Mouse (Mus musculus) activated CD4-positive, CD25-positive, alpha-beta regulatory T cell, adult 4 months (primary cell): ENCODE measurements around the gene Hbb-bh2. TPM values are rescaled to one million over a fixed set of nuclear protein-coding genes. Genes with fewer than 3 reads are reported as not detected.
"Not testable (repeated sequence)": the region's sequence is repeated elsewhere in the genome, so short reads cannot be mapped to it uniquely, and the experiment has no call there.

Source experiments
- ATAC-seq: one replicate; pipeline ENCODE4 v1.8.0; 2017
- polyA plus RNA-seq, 2 experiments: library from polyadenylated mRNA; unstranded; fragments of 100-300 nt; shearing (Covaris generic); gene quantifications; one replicate each; pipeline ENCODE4 v1.2.1; 2017

Hbb-bh2 gene
- polyA plus RNA-seq, 2 experiments from 2014 or later = not detected

DNA sequence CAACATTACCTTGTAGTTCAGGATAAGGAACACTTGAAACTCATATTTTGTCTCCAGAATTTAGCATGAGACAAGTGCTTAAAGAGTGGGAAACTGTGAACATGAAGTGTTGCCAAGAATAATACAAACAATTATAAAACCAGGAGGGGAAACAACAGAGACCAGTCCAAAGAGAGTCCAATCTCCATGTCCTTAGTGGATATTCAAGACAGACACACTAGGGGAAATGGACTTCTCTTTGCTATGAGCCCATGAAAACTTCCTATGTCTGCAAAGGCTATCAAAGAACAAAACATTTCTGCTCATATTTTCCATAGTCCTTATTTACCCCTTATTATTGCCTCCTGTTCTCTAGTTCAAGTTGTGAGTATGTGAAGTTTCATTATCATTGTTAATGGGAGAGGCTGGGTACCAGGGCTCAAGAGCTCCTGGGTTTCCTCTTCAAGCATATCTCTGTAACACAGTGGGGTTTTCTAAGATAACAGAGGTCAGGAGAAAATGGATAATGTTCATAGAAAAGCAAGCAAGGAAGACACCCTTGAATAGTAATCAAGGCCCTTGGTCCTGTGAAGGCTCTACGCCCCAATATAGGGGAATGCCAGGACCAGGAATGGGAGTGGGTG lies 29.0 kb downstream of the Hbb-bh2 start:
- ATAC-seq = no peak

GRCm38 (mm10) chr7:103810746-103811145 lies 29.6 kb downstream of the Hbb-bh2 start:
- ATAC-seq = no peak

DNA sequence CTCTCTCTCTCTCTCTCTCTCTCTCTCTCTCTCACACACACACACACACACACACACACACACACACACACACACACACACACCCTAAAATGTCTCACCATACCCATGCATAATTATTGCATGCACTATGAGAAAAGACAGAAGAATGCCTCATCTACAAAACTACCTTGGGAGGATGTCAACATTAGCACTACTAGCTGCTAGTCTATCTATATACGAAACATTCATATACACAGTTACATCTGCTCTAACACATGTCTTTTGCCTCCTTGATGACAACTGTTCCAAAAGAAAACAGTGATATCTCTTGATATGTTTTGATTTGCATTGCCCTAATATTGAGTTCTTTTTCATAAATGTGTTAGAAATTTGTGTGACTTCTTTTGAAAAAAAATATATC lies 30.0 kb downstream of the Hbb-bh2 start:
- ATAC-seq = no peak

- no peak for ATAC-seq
Observed at GRCm38 (mm10) chr7:103809801-103810155, 30.5 kb downstream of the Hbb-bh2 start.

DNA sequence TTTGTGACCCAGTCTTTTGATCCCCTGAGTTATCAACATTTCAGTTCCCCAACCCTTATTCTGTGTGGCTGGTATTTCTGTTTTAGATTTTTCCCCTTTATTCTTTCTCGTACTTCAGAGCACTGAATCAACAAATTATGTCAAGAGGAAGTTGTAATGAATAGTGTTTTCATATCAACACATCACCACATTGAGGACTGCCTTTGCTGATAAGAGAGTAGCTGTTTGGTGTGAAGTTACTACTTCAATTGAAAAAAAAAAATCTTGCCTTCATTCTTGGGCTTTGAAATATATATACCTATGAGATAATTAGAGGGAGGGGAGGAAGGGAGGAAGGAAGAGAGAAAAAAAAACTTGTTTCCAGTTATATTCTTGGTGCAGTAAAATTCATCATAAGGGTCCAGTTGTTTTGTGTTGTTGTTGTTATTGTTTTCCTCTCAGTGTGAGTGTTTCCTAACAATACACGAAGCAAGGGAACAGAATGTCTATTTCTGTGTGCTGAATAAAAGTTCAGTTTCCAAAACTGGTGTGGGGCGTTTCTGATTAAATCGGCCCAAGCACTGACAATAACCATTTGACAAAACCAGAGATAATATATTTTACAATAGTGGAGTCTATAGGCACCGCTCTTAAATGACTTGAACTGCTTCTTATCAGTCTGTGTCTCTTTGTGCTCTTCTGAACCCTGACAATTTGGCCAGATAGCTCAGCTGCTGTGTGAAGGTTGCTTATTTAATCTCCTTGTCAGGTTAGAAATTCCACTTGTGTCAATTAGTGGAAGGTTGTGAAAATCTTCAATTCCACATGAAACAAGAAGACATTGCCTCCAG lies 31.1 kb downstream of the Hbb-bh2 start:
- no peak for ATAC-seq

GRCm38 (mm10) chr7:103808120-103808519 lies 32.2 kb downstream of the Hbb-bh2 start:
- not testable (repeated sequence) for ATAC-seq

DNA sequence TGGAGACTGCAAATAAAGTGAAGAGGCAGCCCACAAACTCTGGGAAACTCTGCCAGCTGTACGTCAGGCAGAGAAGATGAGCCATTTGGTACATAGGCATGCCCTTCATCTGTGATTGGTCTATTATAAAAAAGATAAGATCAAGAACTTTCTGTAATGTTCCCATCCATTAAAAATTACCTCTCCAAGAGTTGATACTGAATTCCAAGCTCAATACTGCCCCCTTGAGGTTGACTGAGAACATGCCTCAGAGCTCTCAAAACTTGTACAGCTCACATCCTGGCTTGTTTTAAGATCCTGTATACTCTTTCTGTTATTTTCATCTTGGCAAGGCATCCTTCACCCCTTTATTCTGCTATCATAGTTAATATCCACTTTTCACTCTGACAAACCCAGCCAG lies 33.5 kb downstream of the Hbb-bh2 start:
- no peak for ATAC-seq

- no peak for ATAC-seq
Observed at GRCm38 (mm10) chr7:103792669-103793388, 47.5 kb downstream of the Hbb-bh2 start.

DNA sequence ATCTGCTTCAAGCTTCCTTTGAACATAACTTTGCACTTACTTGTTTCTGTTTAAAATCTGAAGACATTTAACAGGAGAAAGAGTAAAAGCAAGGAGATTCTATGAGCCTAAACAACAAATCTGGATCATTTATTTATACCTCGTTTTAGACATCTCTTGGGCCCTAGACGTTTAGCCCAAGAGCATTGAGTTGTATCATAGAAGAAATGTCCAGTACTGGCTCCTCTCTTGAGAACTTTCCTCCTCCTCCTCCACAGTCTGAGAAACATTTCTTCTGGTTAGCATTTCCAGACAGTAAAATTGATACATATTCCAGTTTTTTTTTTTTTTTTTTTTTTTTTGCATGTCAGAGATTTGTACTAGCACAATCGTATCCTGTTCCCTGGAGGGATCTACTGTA lies 48.6 kb downstream of the Hbb-bh2 start, which contains the start of gene Olfr67:
TSS of gene Olfr67 (minus strand) at position 101 of the 400 bp plus-strand sequence.
- ATAC-seq = no peak

Other genes with a start within 250 kb of the Hbb-bh2 start
- not detected for gene Olfr619, start 239.9 kb downstream of the Hbb-bh2 start, polyA plus RNA-seq
- gene Olfr620, start 228.0 kb downstream of the Hbb-bh2 start, polyA plus RNA-seq = 1 to 10 TPM in 1 of 2 experiments, not detected in 1; 1.3 TPM
- gene Olfr622, start 197.8 kb downstream of the Hbb-bh2 start, polyA plus RNA-seq = not detected
- not detected for gene Olfr623, start 176.8 kb downstream of the Hbb-bh2 start, polyA plus RNA-seq
- gene Olfr624, start 169.3 kb downstream of the Hbb-bh2 start, polyA plus RNA-seq = not detected
- gene Olfr625-ps1, start 157.8 kb downstream of the Hbb-bh2 start, polyA plus RNA-seq = not detected
- gene Olfr243, start 125.8 kb downstream of the Hbb-bh2 start, polyA plus RNA-seq = not detected
- gene Olfr628, start 110.1 kb downstream of the Hbb-bh2 start, polyA plus RNA-seq = not detected
- gene Olfr629, start 95.6 kb downstream of the Hbb-bh2 start, polyA plus RNA-seq = not detected
- not detected for gene Olfr630, start 83.2 kb downstream of the Hbb-bh2 start, polyA plus RNA-seq
- gene Olfr69, start 68.9 kb downstream of the Hbb-bh2 start, polyA plus RNA-seq = not detected
- not detected for gene Olfr68, start 60.8 kb downstream of the Hbb-bh2 start, polyA plus RNA-seq
- not detected for gene Olfr67, start 48.7 kb downstream of the Hbb-bh2 start, polyA plus RNA-seq
- 100 to 1,000 TPM in 1 of 2 experiments, 1 to 10 TPM in 1; 1.3 to 103 TPM for gene Hbb-bt, start 26.5 kb downstream of the Hbb-bh2 start, polyA plus RNA-seq
- gene Hbb-bs, start 12.4 kb downstream of the Hbb-bh2 start, polyA plus RNA-seq = 100 to 1,000 TPM in 1 of 2 experiments, 1 to 10 TPM in 1; 8.3 to 367 TPM
- gene Hbb-bh1, start 2.6 kb upstream of the Hbb-bh2 start, polyA plus RNA-seq = not detected
- gene Hbb-y, start 12.7 kb upstream of the Hbb-bh2 start, polyA plus RNA-seq = not detected
- under 1 TPM in 1 of 2 experiments, not detected in 1; 0.19 TPM for gene Olfr66, start 45.7 kb upstream of the Hbb-bh2 start, polyA plus RNA-seq
- not detected for gene Olfr64, start 54.0 kb upstream of the Hbb-bh2 start, polyA plus RNA-seq
- gene Olfr65, start 63.0 kb upstream of the Hbb-bh2 start, polyA plus RNA-seq = not detected
- not detected for gene Olfr631, start 88.3 kb upstream of the Hbb-bh2 start, polyA plus RNA-seq
- not detected for gene Olfr632, start 93.8 kb upstream of the Hbb-bh2 start, polyA plus RNA-seq
- gene Olfr633, start 103.9 kb upstream of the Hbb-bh2 start, polyA plus RNA-seq = not detected
- under 1 TPM in 1 of 2 experiments, not detected in 1; 0.08 TPM for gene Olfr635, start 130.6 kb upstream of the Hbb-bh2 start, polyA plus RNA-seq
- not detected for gene Olfr638, start 158.2 kb upstream of the Hbb-bh2 start, polyA plus RNA-seq
- gene Olfr639, start 176.8 kb upstream of the Hbb-bh2 start, polyA plus RNA-seq = not detected
- not detected for gene Olfr640, start 185.1 kb upstream of the Hbb-bh2 start, polyA plus RNA-seq
- not detected for gene Olfr641, start 194.9 kb upstream of the Hbb-bh2 start, polyA plus RNA-seq
- under 1 TPM in 1 of 2 experiments, not detected in 1; 0.07 TPM for gene Olfr642, start 212.1 kb upstream of the Hbb-bh2 start, polyA plus RNA-seq
- not detected for gene 4930516K23Rik, start 220.9 kb upstream of the Hbb-bh2 start, polyA plus RNA-seq
- gene Olfr644, start 231.3 kb upstream of the Hbb-bh2 start, polyA plus RNA-seq = not detected
- not detected for gene Olfr645, start 244.9 kb upstream of the Hbb-bh2 start, polyA plus RNA-seq